Mouse (Mus musculus): Measurements from ENCODE around the gene Mrpl23. TPM values are rescaled to one million over a fixed set of nuclear protein-coding genes. Genes with fewer than 3 reads are reported as not detected.

The Mrpl23 gene
- total RNA-seq, 2 experiments from 2014 or later, result 4.8 to 7.2 TPM

GRCm38 (mm10) chr7:142514048-142514447 is 18.4 kb upstream of the Mrpl23 start:
- no peak for DNase-seq (ENCODE audit: extremely low spot score in 1 of 2, low spot score in 2 of 2)
- intact Hi-C loops (cut with DNase I), result no loop called here

GRCm38 (mm10) chr7:142516221-142516978 is 16.1 kb upstream of the Mrpl23 start:
- DNase-seq (ENCODE audit: extremely low spot score in 1 of 2, low spot score in 2 of 2), result peak in 1 of 2 experiments; percentile 37
- intact Hi-C loops (cut with DNase I), result no loop called here

GRCm38 (mm10) chr7:142517531-142517930 is 15.0 kb upstream of the Mrpl23 start:
- intact Hi-C loops (cut with DNase I), result no loop called here
- no peak for DNase-seq (ENCODE audit: extremely low spot score in 1 of 2, low spot score in 2 of 2)

- intact Hi-C loops (cut with DNase I), result no loop called here
- DNase-seq (ENCODE audit: extremely low spot score in 1 of 2, low spot score in 2 of 2), result no peak
Measured at GRCm38 (mm10) chr7:142520331-142520730, 12.2 kb upstream of the Mrpl23 start.

- intact Hi-C loops (cut with DNase I), result no loop called here
- peak in 1 of 2 experiments; percentile 50 for DNase-seq (ENCODE audit: extremely low spot score in 1 of 2, low spot score in 2 of 2)
Measured at GRCm38 (mm10) chr7:142522352-142522751, 10.1 kb upstream of the Mrpl23 start.

GRCm38 (mm10) chr7:142523200-142523990 is 9.1 kb upstream of the Mrpl23 start:
- intact Hi-C loops (cut with DNase I), result no loop called here
- DNase-seq (ENCODE audit: extremely low spot score in 1 of 2, low spot score in 2 of 2), result no peak

- no peak for DNase-seq (ENCODE audit: extremely low spot score in 1 of 2, low spot score in 2 of 2)
- intact Hi-C loops (cut with DNase I), result no loop called here
Measured at GRCm38 (mm10) chr7:142525342-142526178, 6.9 kb upstream of the Mrpl23 start.

- intact Hi-C loops (cut with DNase I), result no loop called here
- DNase-seq (ENCODE audit: extremely low spot score in 1 of 2, low spot score in 2 of 2), result no peak
Measured at GRCm38 (mm10) chr7:142529350-142529749, 3.1 kb upstream of the Mrpl23 start.

GRCm38 (mm10) chr7:142531973-142532521 is 439 bp upstream of the Mrpl23 start:
- intact Hi-C loops (cut with DNase I), result no loop called here
- no peak for DNase-seq (ENCODE audit: extremely low spot score in 1 of 2, low spot score in 2 of 2)

GRCm38 (mm10) chr7:142533059-142533855 is 771 bp downstream of the Mrpl23 start:
- peak; percentile 73 to 92 for DNase-seq (ENCODE audit: extremely low spot score in 1 of 2, low spot score in 2 of 2)
- intact Hi-C loops (cut with DNase I), result no loop called here

- DNase-seq (ENCODE audit: extremely low spot score in 1 of 2, low spot score in 2 of 2), result no peak
- intact Hi-C loops (cut with DNase I), result loop anchor here (5.0 kb wide), 1 partner anchor 137 kb away; no protein-coding TSS in a partner anchor
Measured at GRCm38 (mm10) chr7:142535116-142535515, 2.6 kb downstream of the Mrpl23 start.

- intact Hi-C loops (cut with DNase I), result loop anchor here (5.0 kb wide), 1 partner anchor 136 kb away; no protein-coding TSS in a partner anchor
- DNase-seq (ENCODE audit: extremely low spot score in 1 of 2, low spot score in 2 of 2), result no peak
Measured at GRCm38 (mm10) chr7:142535832-142536231, 3.3 kb downstream of the Mrpl23 start.

- intact Hi-C loops (cut with DNase I), result loop anchor here (5.0 kb wide), 1 partner anchor 135 kb away; no protein-coding TSS in a partner anchor
- no peak for DNase-seq (ENCODE audit: extremely low spot score in 1 of 2, low spot score in 2 of 2)
Measured at GRCm38 (mm10) chr7:142537181-142537580, 4.7 kb downstream of the Mrpl23 start.

GRCm38 (mm10) chr7:142537879-142538278 is 5.4 kb downstream of the Mrpl23 start:
- intact Hi-C loops (cut with DNase I), result loop anchor here (2.0 to 5.0 kb wide), 2 partner anchors 43 to 134 kb away; no protein-coding TSS in a partner anchor
- DNase-seq (ENCODE audit: extremely low spot score in 1 of 2, low spot score in 2 of 2), result peak; percentile 51 to 83

GRCm38 (mm10) chr7:142538291-142538690 is 5.8 kb downstream of the Mrpl23 start:
- no peak for DNase-seq (ENCODE audit: extremely low spot score in 1 of 2, low spot score in 2 of 2)
- intact Hi-C loops (cut with DNase I), result loop anchor here (2.0 to 5.0 kb wide), 2 partner anchors 43 to 134 kb away; no protein-coding TSS in a partner anchor

- no peak for DNase-seq (ENCODE audit: extremely low spot score in 1 of 2, low spot score in 2 of 2)
- intact Hi-C loops (cut with DNase I), result loop anchor here (2.0 to 5.0 kb wide), 2 partner anchors 42 to 134 kb away; no protein-coding TSS in a partner anchor
Measured at GRCm38 (mm10) chr7:142538766-142539165, 6.3 kb downstream of the Mrpl23 start.

- no peak for DNase-seq (ENCODE audit: extremely low spot score in 1 of 2, low spot score in 2 of 2)
- intact Hi-C loops (cut with DNase I), result loop anchor here (2.0 to 5.0 kb wide), 2 partner anchors 41 to 132 kb away; no protein-coding TSS in a partner anchor
Measured at GRCm38 (mm10) chr7:142539828-142540227, 7.3 kb downstream of the Mrpl23 start.
